Mouse (Mus musculus): Measurements from ENCODE around the gene Trip10. TPM values are rescaled to one million over a fixed set of nuclear protein-coding genes. Genes with fewer than 3 reads are reported as not detected.
A peak's percentile ranks its signal among the peaks of the same experiment; 100 is the strongest.

Gene Trip10
- polyA plus RNA-seq, 2 experiments, result 6.0 to 6.6 TPM

- H3K4me3 ChIP-seq (ENCODE audit: insufficient read depth in 1 of 2, low read depth in 2 of 2, low read length in 2 of 2), result no peak overlapping the region
- H3K36me3 ChIP-seq (replicated peaks; ENCODE audit: control insufficient read depth, insufficient read depth, low read depth), result no peaks in the 10 kb centered on the region
- no peaks in the 10 kb centered on the region for H3K27me3 ChIP-seq (ENCODE audit: control insufficient read depth, insufficient read depth, low read length)
- TF ChIP-seq CTCF (IDR thresholded peaks at IDR 0.05; ENCODE audit: low read depth) (no peak), EP300 (IDR thresholded peaks at IDR 0.05; ENCODE audit: low read depth) (0 out of 2 replicates have a peak, but pooled peaks have one; percentile 17)
- peak in 2 of 3 experiments; percentile 26 to 33 for DNase-seq (ENCODE audit: low read depth in 3 of 3, low spot score in 3 of 3)
- H3K4me1 ChIP-seq (replicated peaks; ENCODE audit: control insufficient read depth in 2 of 2, insufficient read depth in 2 of 2, low read length in 1 of 2), result peaks cover 0 to 9% of the 10 kb centered on the region in 2 experiments; a peak in 2 of 4 replicates
- WGBS (ENCODE audit: insufficient replicate concordance), result 18% methylated on average over 9 of the region's 9 CpGs
- peak; percentile 74 for ATAC-seq (ENCODE audit: insufficient read depth)
- no peak overlapping the region; the same call in 1 of the 2 replicates for H3K4me2 ChIP-seq (ENCODE audit: low read depth)
- H3K9ac ChIP-seq (replicated peaks), result no peak overlapping the region
- no peak overlapping the region for H3K27ac ChIP-seq
- H3K9me3 ChIP-seq (ENCODE audit: control insufficient read depth, low read length), result no peaks in the 10 kb centered on the region
These were observed 40.9 kb downstream of the Trip10 start for GRCm38 (mm10) chr17:57290001-57290670.

- 14% methylated on average over 7 of the region's 7 CpGs for WGBS (ENCODE audit: insufficient replicate concordance)
- Histone ChIP-seq H3K4me2 (ENCODE audit: low read depth) (peak overlapping the region; percentile 1; the same call in 1 of the 2 replicates), H3K27me3 (ENCODE audit: control insufficient read depth, insufficient read depth, low read length) (no peaks in the 10 kb centered on the region), H3K9ac (replicated peaks) (no peak overlapping the region), H3K36me3 (replicated peaks; ENCODE audit: control insufficient read depth, insufficient read depth, low read depth) (no peaks in the 10 kb centered on the region), H3K9me3 (ENCODE audit: control insufficient read depth, low read length) (no peaks in the 10 kb centered on the region), H3K27ac (no peak overlapping the region), H3K4me1 (replicated peaks; ENCODE audit: control insufficient read depth in 2 of 2, insufficient read depth in 2 of 2, low read length in 1 of 2) (peaks cover 0 to 9% of the 10 kb centered on the region in 2 experiments; a peak in 2 of 4 replicates), H3K4me3 (ENCODE audit: insufficient read depth in 1 of 2, low read depth in 2 of 2, low read length in 2 of 2) (no peak overlapping the region)
- ATAC-seq (ENCODE audit: insufficient read depth) (peak; percentile 34), DNase-seq (ENCODE audit: low read depth in 3 of 3, low spot score in 3 of 3) (peak in 1 of 3 experiments; percentile 38)
- TF ChIP-seq CTCF (IDR thresholded peaks at IDR 0.05; ENCODE audit: low read depth) (no peak), EP300 (IDR thresholded peaks at IDR 0.05; ENCODE audit: low read depth) (no peak)
These were observed 41.4 kb downstream of the Trip10 start for GRCm38 (mm10) chr17:57290671-57291055.

GRCm38 (mm10) chr17:57292302-57292701, 43.0 kb downstream of the Trip10 start:
- H3K9ac ChIP-seq (replicated peaks), result no peak overlapping the region
- no peak for TF ChIP-seq CTCF (IDR thresholded peaks at IDR 0.05; ENCODE audit: low read depth)
- H3K4me3 ChIP-seq (ENCODE audit: insufficient read depth in 1 of 2, low read depth in 2 of 2, low read length in 2 of 2), result no peak overlapping the region
- no peaks in the 10 kb centered on the region for H3K36me3 ChIP-seq (replicated peaks; ENCODE audit: control insufficient read depth, insufficient read depth, low read depth)
- ATAC-seq (ENCODE audit: insufficient read depth) (no peak), DNase-seq (ENCODE audit: low read depth in 3 of 3, low spot score in 3 of 3) (no peak)
- 68% methylated on average over 2 of the region's 2 CpGs for WGBS (ENCODE audit: insufficient replicate concordance)
- peaks cover 0 to 5% of the 10 kb centered on the region in 2 experiments; a peak in 1 of 4 replicates for H3K4me1 ChIP-seq (replicated peaks; ENCODE audit: control insufficient read depth in 2 of 2, insufficient read depth in 2 of 2, low read length in 1 of 2)
- H3K9me3 ChIP-seq (ENCODE audit: control insufficient read depth, low read length), result no peaks in the 10 kb centered on the region
- no peak overlapping the region for H3K4me2 ChIP-seq (ENCODE audit: low read depth)
- no peaks in the 10 kb centered on the region for H3K27me3 ChIP-seq (ENCODE audit: control insufficient read depth, insufficient read depth, low read length)
- H3K27ac ChIP-seq, result no peak overlapping the region

- Histone ChIP-seq H3K27me3 (ENCODE audit: control insufficient read depth, insufficient read depth, low read length) (no peaks in the 10 kb centered on the region), H3K36me3 (replicated peaks; ENCODE audit: control insufficient read depth, insufficient read depth, low read depth) (no peaks in the 10 kb centered on the region), H3K27ac (no peak overlapping the region), H3K9ac (replicated peaks) (no peak overlapping the region), H3K9me3 (ENCODE audit: control insufficient read depth, low read length) (no peaks in the 10 kb centered on the region), H3K4me1 (replicated peaks; ENCODE audit: control insufficient read depth in 2 of 2, insufficient read depth in 2 of 2, low read length in 1 of 2) (peaks cover 0 to 4% of the 10 kb centered on the region in 2 experiments; a peak in 1 of 4 replicates), H3K4me3 (ENCODE audit: insufficient read depth in 1 of 2, low read depth in 2 of 2, low read length in 2 of 2) (no peak overlapping the region), H3K4me2 (ENCODE audit: low read depth) (no peak overlapping the region)
- DNase-seq (ENCODE audit: low read depth in 3 of 3, low spot score in 3 of 3) (no peak), ATAC-seq (ENCODE audit: insufficient read depth) (no peak)
- TF ChIP-seq EP300 (IDR thresholded peaks at IDR 0.05; ENCODE audit: low read depth) (no peak), CTCF (IDR thresholded peaks at IDR 0.05; ENCODE audit: low read depth) (no peak)
- WGBS (ENCODE audit: insufficient replicate concordance), result 82% methylated on average over 9 of the region's 9 CpGs
These were observed 43.7 kb downstream of the Trip10 start for GRCm38 (mm10) chr17:57292968-57293367.

- no peaks in the 10 kb centered on the region for H3K36me3 ChIP-seq (replicated peaks; ENCODE audit: control insufficient read depth, insufficient read depth, low read depth)
- DNase-seq (ENCODE audit: low read depth in 3 of 3, low spot score in 3 of 3) (no peak), ATAC-seq (ENCODE audit: insufficient read depth) (no peak)
- no peak overlapping the region for H3K4me3 ChIP-seq (ENCODE audit: insufficient read depth in 1 of 2, low read depth in 2 of 2, low read length in 2 of 2)
- no peaks in the 10 kb centered on the region for H3K27me3 ChIP-seq (ENCODE audit: control insufficient read depth, insufficient read depth, low read length)
- whole genome bisulfite sequencing (ENCODE audit: insufficient replicate concordance), result 80% methylated on average over 9 of the region's 9 CpGs
- no peaks in the 10 kb centered on the region for H3K4me1 ChIP-seq (replicated peaks; ENCODE audit: control insufficient read depth in 2 of 2, insufficient read depth in 2 of 2, low read length in 1 of 2)
- no peak overlapping the region for H3K9ac ChIP-seq (replicated peaks)
- no peak overlapping the region for H3K27ac ChIP-seq
- H3K9me3 ChIP-seq (ENCODE audit: control insufficient read depth, low read length), result no peaks in the 10 kb centered on the region
- no peak for TF ChIP-seq EP300 (IDR thresholded peaks at IDR 0.05; ENCODE audit: low read depth)
- TF ChIP-seq CTCF (IDR thresholded peaks at IDR 0.05; ENCODE audit: low read depth), result no peak
- H3K4me2 ChIP-seq (ENCODE audit: low read depth), result no peak overlapping the region
These were observed 46.7 kb downstream of the Trip10 start for GRCm38 (mm10) chr17:57295935-57296334.
